Mouse (Mus musculus) lung, embryonic 15.5 days (tissue): ENCODE results near the gene Atad2b. TPM values are rescaled to one million over a fixed set of nuclear protein-coding genes. Genes with fewer than 3 reads are reported as not detected.

ENCODE experiments used
- ATAC-seq: fragments of 200-750 bp; cut with Nextera tagmentation; 2 replicates; pipeline ENCODE4 v1.8.0; 2017; ENCODE audit warnings: moderate number of reproducible peaks, borderline replicate concordance; ENCODE audit not compliant: low FRiP score, low TSS enrichment; ENCODE audit errors: extremely low read depth
- H3K27ac ChIP-seq: fragments of 300-500 bp; sonication (generic); 2 replicates; pipeline ENCODE4 v1.5.1; 2015; ENCODE audit warnings: moderate library complexity, mild to moderate bottlenecking, inconsistent platforms
- H3K27me3 ChIP-seq: fragments of 300-500 bp; sonication (generic); 2 replicates; pipeline ENCODE4 v1.6.1; 2015; ENCODE audit warnings: inconsistent platforms
- H3K36me3 ChIP-seq: fragments of 300-500 bp; sonication (generic); 2 replicates; pipeline ENCODE4 v1.6.1; 2015; ENCODE audit warnings: inconsistent platforms
- H3K4me1 ChIP-seq: fragments of 300-500 bp; sonication (generic); 2 replicates; pipeline ENCODE4 v1.6.1; 2015; ENCODE audit warnings: inconsistent platforms
- H3K4me2 ChIP-seq: fragments of 300-500 bp; sonication (generic); 2 replicates; pipeline ENCODE4 v1.6.1; 2015; ENCODE audit warnings: inconsistent platforms, mild to moderate bottlenecking, moderate library complexity
- H3K4me3 ChIP-seq: fragments of 300-500 bp; sonication (generic); 2 replicates; pipeline ENCODE4 v1.5.1; 2015; ENCODE audit warnings: mild to moderate bottlenecking, inconsistent platforms
- H3K9ac ChIP-seq: fragments of 300-500 bp; sonication (generic); 2 replicates; pipeline ENCODE4 v1.6.1; 2015; ENCODE audit warnings: inconsistent platforms
- H3K9me3 ChIP-seq: fragments of 300-500 bp; sonication (generic); 2 replicates; pipeline ENCODE4 v1.6.1; 2016; ENCODE audit warnings: inconsistent platforms
- WGBS: fragments of 180-500 bp; shearing (Covaris S2); methylation state at CpG from one replicate; pipeline ENCODE4 v1.1.7; 2015; 5-methylcytosine and 5-hydroxymethylcytosine counted together
- polyA plus RNA-seq: library from polyadenylated mRNA; unstranded; fragments of >200 nt; fragmentation: Nextera tagmentation; extraction: Ambion mirVana; gene quantifications from 2 replicates; pipeline ENCODE4 v1.2.1, GENCODE M21; 2015

Gene Atad2b
- polyA plus RNA-seq, result 9.5 and 10.3 TPM in 2 replicates

DNA sequence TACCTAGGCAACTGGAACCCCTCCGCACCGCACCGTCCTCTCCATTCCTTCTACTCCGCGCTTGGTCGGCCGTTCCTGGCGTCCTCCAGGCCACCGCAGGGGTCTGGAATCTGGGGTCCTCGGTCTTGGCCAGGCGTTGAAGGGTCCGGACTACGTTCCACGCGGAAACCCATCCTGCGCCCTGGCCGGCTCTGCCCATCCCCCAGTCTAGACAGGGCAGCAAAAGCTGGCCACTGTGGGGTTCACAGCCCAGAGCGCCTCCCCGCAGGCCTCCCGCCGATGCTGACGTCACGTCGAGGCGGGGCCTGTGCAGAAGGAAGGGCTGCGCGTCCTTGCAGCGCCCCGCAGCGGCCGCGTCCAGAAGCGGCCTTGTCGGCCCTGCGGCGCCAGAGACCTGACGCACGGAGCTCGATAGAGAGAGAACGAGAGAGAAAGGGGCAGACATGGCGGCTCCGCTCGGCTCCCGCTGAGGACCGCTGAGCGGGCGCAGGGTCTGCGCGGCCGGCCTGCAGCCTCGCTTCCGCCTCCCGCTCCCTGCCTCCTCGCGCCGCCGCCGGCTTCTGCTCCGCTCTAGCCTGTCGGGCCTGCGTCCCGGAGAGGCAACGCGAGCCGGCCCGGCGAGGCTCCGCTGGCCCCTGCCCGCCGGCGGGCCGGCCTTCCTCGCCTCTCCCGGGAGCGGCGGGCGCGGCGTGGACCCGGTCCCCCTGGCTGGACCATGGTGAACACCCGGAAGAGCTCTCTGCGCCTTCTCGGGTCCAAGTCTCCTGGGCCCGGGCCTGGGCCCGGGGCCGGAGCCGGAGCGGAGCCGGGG lies at the start of gene Atad2b:
Gene Atad2b (plus strand): TSS at position 360 of the 811 bp plus-strand sequence.
- H3K36me3 ChIP-seq, result no peaks in the 10 kb centered on the region
- peaks cover 8% of the 10 kb centered on the region for H3K4me1 ChIP-seq
- no peaks in the 10 kb centered on the region for H3K9me3 ChIP-seq
- ATAC-seq, result peak; percentile 99
- no peaks in the 10 kb centered on the region for H3K27me3 ChIP-seq
- WGBS, result under 1% methylated on average over 82 of the region's 89 CpGs
- H3K4me3 ChIP-seq, result peak within 1 kb of the TSS; percentile 95
- H3K9ac ChIP-seq, result peak within 1 kb of the TSS; percentile 93
- H3K27ac ChIP-seq, result peak within 1 kb of the TSS; percentile 97
- H3K4me2 ChIP-seq, result peak within 1 kb of the TSS; percentile 64

DNA sequence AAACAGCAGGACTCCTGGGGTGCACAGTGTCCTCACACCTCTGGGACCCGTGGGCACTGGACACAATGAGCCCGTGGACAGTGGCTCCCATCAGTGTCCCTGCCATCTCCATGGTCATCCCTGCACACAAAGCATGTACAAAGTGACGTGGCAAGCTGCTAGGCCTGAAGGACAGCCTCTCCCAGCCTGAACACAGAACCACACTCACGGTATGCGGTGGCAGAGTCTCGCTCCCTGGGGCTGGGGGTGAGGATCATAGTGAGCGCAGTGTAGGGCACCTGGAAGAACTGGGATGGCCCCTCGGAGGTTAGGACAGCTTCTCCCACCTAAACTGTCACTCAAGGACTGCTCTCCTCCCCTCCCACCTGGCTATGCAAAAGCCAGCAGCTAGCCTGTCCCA lies 48.2 kb upstream of the Atad2b start:
- H3K9me3 ChIP-seq, result no peaks in the 10 kb centered on the region
- H3K4me3 ChIP-seq, result no peak overlapping the region
- no peak overlapping the region for H3K9ac ChIP-seq
- no peak overlapping the region for H3K27ac ChIP-seq
- H3K4me1 ChIP-seq, result peaks cover 17% of the 10 kb centered on the region
- no peak for ATAC-seq
- no peaks in the 10 kb centered on the region for H3K36me3 ChIP-seq
- H3K4me2 ChIP-seq, result no peak overlapping the region
- 79% methylated on average over 8 of the region's 8 CpGs for WGBS
- H3K27me3 ChIP-seq, result no peaks in the 10 kb centered on the region

DNA sequence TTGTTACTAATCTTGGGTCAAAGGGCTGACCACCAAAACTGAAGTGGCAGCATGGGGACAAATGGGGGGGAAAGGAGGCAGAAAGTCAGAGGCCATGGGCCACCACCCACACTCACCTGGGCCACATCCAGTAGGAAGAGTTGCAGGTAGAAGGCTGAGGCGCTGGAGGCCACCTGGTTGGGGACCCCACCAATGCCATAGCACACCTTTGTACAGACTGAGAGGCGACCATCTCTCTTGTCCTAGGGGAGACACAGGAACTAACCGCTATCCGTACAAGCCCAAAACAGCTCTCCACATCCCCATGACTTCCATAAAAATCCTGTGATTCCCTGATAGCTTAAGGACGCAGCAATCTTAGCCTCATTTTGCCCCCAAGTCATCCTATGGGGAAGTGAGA lies 45.9 kb upstream of the Atad2b start:
- H3K4me2 ChIP-seq, result no peak overlapping the region
- H3K4me1 ChIP-seq, result peaks cover 23% of the 10 kb centered on the region
- no peaks in the 10 kb centered on the region for H3K9me3 ChIP-seq
- no peak for ATAC-seq
- WGBS, result 89% methylated on average over 5 of the region's 5 CpGs
- no peak overlapping the region for H3K4me3 ChIP-seq
- H3K27me3 ChIP-seq, result no peaks in the 10 kb centered on the region
- no peaks in the 10 kb centered on the region for H3K36me3 ChIP-seq
- no peak overlapping the region for H3K9ac ChIP-seq
- no peak overlapping the region for H3K27ac ChIP-seq

- 51% methylated on average over 4 of the region's 4 CpGs for WGBS
These were observed 44.9 kb upstream of the Atad2b start for GRCm38 (mm10) chr12:4872273-4872672.

DNA sequence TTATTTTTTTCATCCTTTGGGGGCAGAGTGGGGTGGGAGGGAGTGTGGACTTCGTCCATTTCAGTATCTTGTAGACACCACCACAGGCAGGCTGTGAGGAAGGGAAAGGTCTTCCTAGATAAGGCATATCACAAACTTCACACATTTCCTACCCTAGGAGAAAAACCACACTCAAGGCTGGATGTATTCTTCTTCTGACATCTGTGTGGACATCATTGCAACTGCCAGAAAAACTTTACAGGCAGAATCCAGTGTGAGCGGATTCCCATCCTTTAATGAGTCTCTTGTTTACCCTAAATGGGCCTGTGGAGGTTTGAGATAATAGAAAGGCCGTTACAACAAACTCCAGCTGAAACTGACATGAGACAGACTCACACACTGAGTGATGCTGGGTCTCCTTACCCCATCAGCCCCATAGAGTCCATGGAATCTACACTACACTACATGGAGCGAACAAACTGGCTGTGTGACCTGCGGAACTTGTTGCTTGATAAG lies 44.1 kb upstream of the Atad2b start:
- H3K27me3 ChIP-seq, result no peaks in the 10 kb centered on the region
- WGBS, result 63% methylated on average over 5 of the region's 5 CpGs
- H3K36me3 ChIP-seq, result no peaks in the 10 kb centered on the region
- H3K4me2 ChIP-seq, result no peak overlapping the region
- ATAC-seq, result peak; percentile 10; the same call in 1 of the 2 replicates
- no peak overlapping the region for H3K9ac ChIP-seq
- no peak overlapping the region for H3K27ac ChIP-seq
- H3K9me3 ChIP-seq, result no peaks in the 10 kb centered on the region
- H3K4me3 ChIP-seq, result no peak overlapping the region
- peaks cover 23% of the 10 kb centered on the region for H3K4me1 ChIP-seq

More at GRCm38 (mm10) chr12:4872273-4872672, 44.9 kb upstream of the Atad2b start:
- Histone ChIP-seq H3K4me3 (no peak overlapping the region), H3K9me3 (no peaks in the 10 kb centered on the region), H3K4me1 (peaks cover 23% of the 10 kb centered on the region), H3K9ac (no peak overlapping the region), H3K4me2 (no peak overlapping the region), H3K27ac (no peak overlapping the region), H3K36me3 (no peaks in the 10 kb centered on the region), H3K27me3 (no peaks in the 10 kb centered on the region)
- no peak for ATAC-seq

- H3K4me1 ChIP-seq, result peaks cover 23% of the 10 kb centered on the region
These were observed 43.6 kb upstream of the Atad2b start for GRCm38 (mm10) chr12:4873531-4873930.

GRCm38 (mm10) chr12:4874161-4874927 lies 42.8 kb upstream of the Atad2b start, which contains the start of gene Mfsd2b:
Gene Mfsd2b (minus strand): TSS chr12:4874359.
- H3K27ac ChIP-seq, result 0 out of 2 replicates have a peak within 1 kb of the TSS, but pooled peaks have one; percentile 30
- no peaks in the 10 kb centered on the region for H3K9me3 ChIP-seq
- H3K4me2 ChIP-seq, result peak within 1 kb of the TSS; percentile 81
- peak within 1 kb of the TSS; percentile 8; the same call in 1 of the 2 replicates for H3K9ac ChIP-seq
- peaks cover 5% of the 10 kb centered on the region; the same call in 1 of the 2 replicates for H3K36me3 ChIP-seq
- 1% methylated on average over 24 of the region's 24 CpGs for WGBS
- no peaks in the 10 kb centered on the region for H3K27me3 ChIP-seq
- ATAC-seq, result peak; percentile 89
- H3K4me3 ChIP-seq, result peak within 1 kb of the TSS; percentile 29
- H3K4me1 ChIP-seq, result peaks cover 23% of the 10 kb centered on the region

More at GRCm38 (mm10) chr12:4873531-4873930, 43.6 kb upstream of the Atad2b start:
- H3K9me3 ChIP-seq, result no peaks in the 10 kb centered on the region
- no peak for ATAC-seq
- H3K4me3 ChIP-seq, result no peak overlapping the region
- WGBS, result 79% methylated on average over 6 of the region's 6 CpGs
- H3K27ac ChIP-seq, result no peak overlapping the region
- H3K4me2 ChIP-seq, result peak overlapping the region; percentile 81
- H3K9ac ChIP-seq, result peak overlapping the region; percentile 8; the same call in 1 of the 2 replicates
- H3K27me3 ChIP-seq, result no peaks in the 10 kb centered on the region
- no peaks in the 10 kb centered on the region for H3K36me3 ChIP-seq

GRCm38 (mm10) chr12:4875623-4876022 lies 41.5 kb upstream of the Atad2b start:
- Histone ChIP-seq H3K4me3 (no peak overlapping the region), H3K27me3 (no peaks in the 10 kb centered on the region), H3K36me3 (peaks cover 8% of the 10 kb centered on the region; the same call in 1 of the 2 replicates), H3K27ac (no peak overlapping the region), H3K4me1 (peaks cover 23% of the 10 kb centered on the region), H3K4me2 (no peak overlapping the region), H3K9me3 (no peaks in the 10 kb centered on the region), H3K9ac (no peak overlapping the region)
- ATAC-seq, result no peak
- 85% methylated on average over 8 of the region's 8 CpGs for WGBS

DNA sequence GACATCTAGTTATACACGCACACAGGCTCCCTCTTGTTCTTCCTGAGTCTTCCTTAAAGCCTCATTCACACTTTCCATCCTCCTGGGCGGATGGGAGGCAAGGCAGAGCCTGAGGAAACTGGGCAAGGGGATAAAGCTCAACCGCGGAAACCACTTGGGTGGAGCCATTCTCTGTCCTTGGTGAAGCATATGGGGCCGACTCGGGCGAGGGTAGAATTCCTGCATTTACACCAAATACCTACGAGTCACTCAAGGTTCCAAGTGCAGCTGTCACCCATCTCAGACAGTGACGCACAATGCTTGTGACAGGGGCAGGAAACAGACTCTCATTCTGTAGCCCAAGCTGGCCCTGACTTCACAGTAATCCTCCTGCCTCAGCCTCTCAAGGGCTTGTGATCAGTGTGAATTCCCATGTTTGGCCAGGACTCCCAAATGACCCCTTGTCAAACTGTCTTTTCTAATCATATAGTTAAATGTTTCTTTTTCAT lies 38.8 kb upstream of the Atad2b start:
- no peaks in the 10 kb centered on the region for H3K9me3 ChIP-seq
- H3K4me1 ChIP-seq, result peaks cover 18% of the 10 kb centered on the region
- H3K4me3 ChIP-seq, result no peak overlapping the region
- no peak overlapping the region for H3K9ac ChIP-seq
- no peak overlapping the region for H3K27ac ChIP-seq
- no peak overlapping the region for H3K4me2 ChIP-seq
- ATAC-seq, result no peak
- H3K36me3 ChIP-seq, result peaks cover 10% of the 10 kb centered on the region; the same call in 1 of the 2 replicates
- 72% methylated on average over 9 of the region's 9 CpGs for WGBS
- no peaks in the 10 kb centered on the region for H3K27me3 ChIP-seq

DNA sequence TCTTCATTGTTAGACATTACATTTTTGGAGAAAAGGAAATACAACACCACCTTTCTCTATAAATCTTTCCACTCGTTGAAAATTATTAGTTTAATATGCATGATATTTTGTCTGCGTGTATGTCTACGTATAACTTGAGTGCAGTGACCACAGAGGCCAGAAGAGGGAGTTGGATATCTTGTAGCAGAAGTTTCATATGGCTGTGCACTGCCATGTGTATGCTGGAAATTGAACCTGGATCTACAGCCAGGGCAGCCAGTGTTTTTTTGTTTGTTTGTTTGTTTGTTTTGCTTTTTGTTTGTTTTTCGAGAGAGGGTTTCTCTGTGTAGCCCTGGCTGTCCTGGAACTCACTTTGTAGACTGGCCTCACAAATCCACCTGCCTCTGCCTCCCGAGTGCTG lies 38.1 kb upstream of the Atad2b start:
- 92% methylated on average over 5 of the region's 5 CpGs for WGBS

DNA sequence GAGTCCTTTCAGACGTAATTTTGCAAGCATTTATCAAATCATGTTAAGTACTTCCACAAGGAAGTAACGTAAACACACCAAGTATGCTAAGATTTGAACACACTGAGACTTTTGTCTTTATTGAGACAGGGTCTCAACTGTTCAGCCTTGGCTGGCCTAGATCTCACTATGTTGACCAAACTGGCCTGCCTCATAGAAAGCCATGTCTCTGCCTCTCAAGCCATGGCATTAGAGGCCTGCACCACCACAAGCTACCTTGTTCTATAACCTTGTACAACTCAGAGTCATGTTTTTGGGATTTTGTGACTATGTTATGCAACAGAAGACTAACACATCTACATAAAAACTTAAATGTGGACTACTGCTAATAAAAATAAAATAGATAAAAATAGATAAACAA lies 35.1 kb upstream of the Atad2b start:
- H3K27ac ChIP-seq, result no peak overlapping the region
- no peaks in the 10 kb centered on the region for H3K9me3 ChIP-seq
- no peak overlapping the region for H3K4me2 ChIP-seq
- ATAC-seq, result no peak
- no peak overlapping the region for H3K9ac ChIP-seq
- no peak overlapping the region for H3K4me3 ChIP-seq
- 53% methylated on average over 2 of the region's 2 CpGs for WGBS
- peaks cover 10% of the 10 kb centered on the region; the same call in 1 of the 2 replicates for H3K36me3 ChIP-seq
- H3K4me1 ChIP-seq, result no peaks in the 10 kb centered on the region
- no peaks in the 10 kb centered on the region for H3K27me3 ChIP-seq

More for the DNA sequence above, 38.1 kb upstream of the Atad2b start:
- H3K4me2 ChIP-seq, result no peak overlapping the region
- H3K9me3 ChIP-seq, result no peaks in the 10 kb centered on the region
- H3K4me1 ChIP-seq, result peaks cover 11% of the 10 kb centered on the region
- ATAC-seq, result no peak
- no peak overlapping the region for H3K9ac ChIP-seq
- H3K36me3 ChIP-seq, result peaks cover 10% of the 10 kb centered on the region; the same call in 1 of the 2 replicates
- H3K27ac ChIP-seq, result no peak overlapping the region
- H3K27me3 ChIP-seq, result no peaks in the 10 kb centered on the region
- no peak overlapping the region for H3K4me3 ChIP-seq
